In genomic region chr19:37375755-37376615, GRCm38 (mm10) we compare ENCODE assay signal across 1 mouse cellular context.
TF ChIP-seq lines count a peak whose summit lies in the region.

Gene Kif11 (plus strand): TSS chr19:37376403.

TF ChIP-seq in MEL, 35 proteins besides CTCF, POLR2A, EP300 and RAD21 (continued from another document):
- TF ChIP-seq SIN3A (IDR thresholded peaks at IDR 0.05; ENCODE audit: low read length), result peak; percentile 94
- TF ChIP-seq MEF2A (IDR thresholded peaks at IDR 0.05; ENCODE audit: extremely low read depth, insufficient replicate concordance, low read depth, low read length, poor library complexity, severe bottlenecking), result no peak
- peak; percentile 66; the same call in 1 of the 2 replicates for TF ChIP-seq POLR2AphosphoS5 (IDR thresholded peaks at IDR 0.05; ENCODE audit: borderline replicate concordance, low read depth, low read length)
